Mouse (Mus musculus): Measurements from ENCODE around the gene Gpsm1. TPM values are rescaled to one million over a fixed set of nuclear protein-coding genes. Genes with fewer than 3 reads are reported as not detected.

The Gpsm1 gene
- total and polyA plus RNA-seq, 3 experiments = 1.4 to 6.9 TPM; not detected in 1

GRCm38 (mm10) chr2:26353066-26353980 lies 38.0 kb downstream of the Gpsm1 start:
- Histone ChIP-seq H3K27ac (ENCODE audit: control insufficient read depth, low read depth, low read length) (no peak overlapping the region), H3K27me3 (ENCODE audit: control insufficient read depth in 1 of 2, insufficient read depth in 2 of 2, low read length in 2 of 2) (no peaks in the 10 kb centered on the region; a peak in 1 of 4 replicates), H3K9me3 (replicated peaks; ENCODE audit: insufficient read depth, low read length) (no peaks in the 10 kb centered on the region), H3K79me2 (ENCODE audit: control insufficient read depth, insufficient read depth, low read length, poor library complexity) (peaks cover 14% of the 10 kb centered on the region), H3K36me3 (ENCODE audit: control insufficient read depth in 1 of 2, insufficient read depth in 2 of 2, low read length in 2 of 2) (peaks cover 0 to 5% of the 10 kb centered on the region in 2 experiments; a peak in 2 of 4 replicates), H3K9ac (ENCODE audit: control insufficient read depth, low read depth, low read length, poor library complexity, severe bottlenecking) (no peak overlapping the region), H3K4me1 (ENCODE audit: control insufficient read depth in 1 of 2, insufficient read depth in 2 of 2, low read length in 2 of 2) (peaks cover 0 to 15% of the 10 kb centered on the region in 2 experiments; a peak in 2 of 4 replicates), H3K4me3 (ENCODE audit: control insufficient read depth in 1 of 2, insufficient read depth in 1 of 2, low read depth in 2 of 2, low read length in 2 of 2) (no peak overlapping the region; a peak in 2 of 4 replicates)
- no peak for TF ChIP-seq CTCF (IDR thresholded peaks at IDR 0.05 in 2 of 3, conservative IDR thresholded peaks at IDR 0.05 in 1 of 3; ENCODE audit: control insufficient read depth in 1 of 3, insufficient read depth in 1 of 3, low read depth in 2 of 3, low read length in 3 of 3, poor library complexity in 1 of 3, severe bottlenecking in 1 of 3)
- no peak for TF ChIP-seq TAL1 (IDR thresholded peaks at IDR 0.05; ENCODE audit: low read length)
- TF ChIP-seq MYB (IDR thresholded peaks at IDR 0.05; ENCODE audit: low read depth, low read length) = no peak
- TF ChIP-seq ZC3H11A (IDR thresholded peaks at IDR 0.05; ENCODE audit: low read depth, low read length) = no peak
- TF ChIP-seq CHD2 (IDR thresholded peaks at IDR 0.05; ENCODE audit: low read length) = no peak
- no peak for TF ChIP-seq CHD1 (IDR thresholded peaks at IDR 0.05; ENCODE audit: low read depth, low read length)
- no peak for TF ChIP-seq KAT2A (conservative IDR thresholded peaks at IDR 0.05; ENCODE audit: low read depth, low read length)
- no peak for TF ChIP-seq MEF2A (IDR thresholded peaks at IDR 0.05; ENCODE audit: extremely low read depth, insufficient replicate concordance, low read depth, low read length, poor library complexity, severe bottlenecking)
- TF ChIP-seq MAX (IDR thresholded peaks at IDR 0.05; ENCODE audit: low read length) = no peak
- TF ChIP-seq NELFE (IDR thresholded peaks at IDR 0.05; ENCODE audit: low read depth, low read length) = no peak
- no peak for TF ChIP-seq SIN3A (IDR thresholded peaks at IDR 0.05; ENCODE audit: low read length)
- no peak for TF ChIP-seq RCOR1 (IDR thresholded peaks at IDR 0.05; ENCODE audit: low read depth, low read length)
- no peak for TF ChIP-seq UBTF (IDR thresholded peaks at IDR 0.05; ENCODE audit: borderline replicate concordance, insufficient read depth, low read depth, low read length)
- TF ChIP-seq EP300 (IDR thresholded peaks at IDR 0.05; ENCODE audit: low read depth in 1 of 2, low read length in 2 of 2) = no peak
- no peak for TF ChIP-seq ZMIZ1 (IDR thresholded peaks at IDR 0.05; ENCODE audit: low read depth, low read length)
- TF ChIP-seq BHLHE40 (IDR thresholded peaks at IDR 0.05; ENCODE audit: borderline replicate concordance, low read depth, low read length) = no peak
- no peak for TF ChIP-seq RAD21 (IDR thresholded peaks at IDR 0.05; ENCODE audit: low read depth, low read length)
- DNase-seq (ENCODE audit: low read depth, low spot score) = no peak

DNA sequence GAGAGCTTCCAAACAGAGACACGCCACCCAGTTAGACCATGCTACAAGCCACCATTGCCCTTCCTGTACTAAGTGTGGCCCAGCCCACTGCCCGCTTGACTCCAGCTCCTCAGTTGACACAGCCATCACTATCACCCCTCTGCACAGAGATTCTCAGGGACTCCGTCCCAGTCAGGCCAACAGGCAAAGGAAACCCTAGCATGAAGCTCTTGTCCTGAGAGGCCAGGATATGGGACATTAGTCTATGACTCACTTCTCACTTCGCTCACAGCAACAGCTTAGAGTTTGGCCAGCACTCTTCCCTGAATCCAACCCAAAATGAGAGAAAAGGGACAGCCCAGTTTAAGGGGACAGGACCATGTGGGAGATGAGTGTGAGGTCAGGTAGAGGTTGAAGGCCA lies 39.1 kb downstream of the Gpsm1 start:
- Histone ChIP-seq H3K36me3 (ENCODE audit: control insufficient read depth in 1 of 2, insufficient read depth in 2 of 2, low read length in 2 of 2) (peaks cover 0 to 5% of the 10 kb centered on the region in 2 experiments; a peak in 2 of 4 replicates), H3K79me2 (ENCODE audit: control insufficient read depth, insufficient read depth, low read length, poor library complexity) (peaks cover 14% of the 10 kb centered on the region), H3K27me3 (ENCODE audit: control insufficient read depth in 1 of 2, insufficient read depth in 2 of 2, low read length in 2 of 2) (no peaks in the 10 kb centered on the region; a peak in 1 of 4 replicates), H3K27ac (ENCODE audit: control insufficient read depth, low read depth, low read length) (no peak overlapping the region), H3K4me1 (ENCODE audit: control insufficient read depth in 1 of 2, insufficient read depth in 2 of 2, low read length in 2 of 2) (peaks cover 0 to 15% of the 10 kb centered on the region in 2 experiments; a peak in 2 of 4 replicates), H3K4me3 (ENCODE audit: control insufficient read depth in 1 of 2, insufficient read depth in 1 of 2, low read depth in 2 of 2, low read length in 2 of 2) (no peak overlapping the region), H3K9me3 (replicated peaks; ENCODE audit: insufficient read depth, low read length) (no peaks in the 10 kb centered on the region), H3K9ac (ENCODE audit: control insufficient read depth, low read depth, low read length, poor library complexity, severe bottlenecking) (no peak overlapping the region)
- TF ChIP-seq RAD21 (IDR thresholded peaks at IDR 0.05; ENCODE audit: low read depth, low read length) = no peak
- no peak for TF ChIP-seq GATA1 (IDR thresholded peaks at IDR 0.05; ENCODE audit: low read depth, low read length)
- DNase-seq (ENCODE audit: low read depth, low spot score) = no peak
